Mouse (Mus musculus): ENCODE data around the gene Echdc3. TPM values are rescaled to one million over a fixed set of nuclear protein-coding genes. Genes with fewer than 3 reads are reported as not detected.

The Echdc3 gene
- total RNA-seq, 2 experiments from 2014 or later = 0.89 to 0.97 TPM

Other genes with a start within 250 kb of the Echdc3 start
- 1 to 10 TPM; 3.1 to 3.4 TPM for gene Proser2, start 82.8 kb downstream of the Echdc3 start, total RNA-seq (2021)
- 10 to 100 TPM; 20.0 to 20.4 TPM for gene Usp6nl, start 109.6 kb upstream of the Echdc3 start, total RNA-seq (2021)

All from left cerebral cortex, postnatal 36 days (tissue).